Mouse (Mus musculus) brain, embryonic 14.5 days (tissue): ENCODE measurements around the gene Ndufs3. TPM values are rescaled to one million over a fixed set of nuclear protein-coding genes. Genes with fewer than 3 reads are reported as not detected.

Experiments
- DNase-seq: peaks from one replicate; pipeline ENCODE4 v3.0.0-alpha.2; 2011; ENCODE audit warnings: low read depth
- CTCF ChIP-seq: fragments of 200-500 bp; IDR thresholded peaks from 2 replicates; pipeline ENCODE4 v1.5.1; 2012; ENCODE audit warnings: inconsistent platforms, mild to moderate bottlenecking, moderate library complexity, borderline replicate concordance; ENCODE audit not compliant: insufficient read depth, insufficient read length; ENCODE audit errors: extremely low read depth
- POLR2A ChIP-seq: fragments of 200-500 bp; IDR thresholded peaks from 2 replicates; pipeline ENCODE4 v1.6.1; 2012; ENCODE audit warnings: mild to moderate bottlenecking, inconsistent platforms, borderline replicate concordance; ENCODE audit not compliant: poor library complexity, insufficient read depth, insufficient read length, severe bottlenecking; ENCODE audit errors: extremely low read depth
- polyA plus RNA-seq: library from polyadenylated mRNA; depleted of rRNA; stranded (reverse); fragments of >200 nt; gene quantifications from 2 replicates; pipeline ENCODE4 v1.2.3, GENCODE M21; 2012

The Ndufs3 gene
- polyA plus RNA-seq, 1 experiment: 144 TPM

DNA sequence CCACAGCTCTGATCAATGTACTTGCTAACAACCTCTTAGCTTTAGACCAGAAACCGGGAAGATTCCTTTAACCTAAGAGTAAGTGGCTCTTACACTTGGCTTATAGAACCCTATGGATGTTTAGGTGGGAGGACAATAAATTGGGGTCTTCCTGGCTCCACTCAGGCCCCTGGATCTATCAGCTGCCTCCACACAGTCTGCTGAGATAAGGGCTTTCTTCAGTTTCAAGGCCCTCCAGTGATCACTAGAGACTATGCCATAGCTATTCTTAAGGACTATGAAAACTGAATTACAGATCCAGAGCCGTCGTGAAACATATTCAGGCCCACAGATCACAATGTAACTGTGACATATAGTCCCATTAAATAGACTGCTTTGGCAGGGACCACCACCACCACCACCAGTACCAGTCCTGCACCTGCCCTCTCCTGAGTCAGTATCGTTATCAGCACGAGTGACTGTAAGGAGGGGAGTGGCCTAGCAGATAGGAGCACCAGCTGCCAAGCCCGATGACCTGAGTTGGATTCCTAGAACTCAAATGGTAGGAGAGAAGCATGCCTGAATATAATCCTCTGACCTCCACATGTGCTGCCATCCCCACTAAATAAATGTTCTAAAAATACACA is 10.8 kb downstream of the Ndufs3 start:
- DNase-seq: no peak
- no peak for TF ChIP-seq POLR2A
- TF ChIP-seq CTCF: no peak

DNA sequence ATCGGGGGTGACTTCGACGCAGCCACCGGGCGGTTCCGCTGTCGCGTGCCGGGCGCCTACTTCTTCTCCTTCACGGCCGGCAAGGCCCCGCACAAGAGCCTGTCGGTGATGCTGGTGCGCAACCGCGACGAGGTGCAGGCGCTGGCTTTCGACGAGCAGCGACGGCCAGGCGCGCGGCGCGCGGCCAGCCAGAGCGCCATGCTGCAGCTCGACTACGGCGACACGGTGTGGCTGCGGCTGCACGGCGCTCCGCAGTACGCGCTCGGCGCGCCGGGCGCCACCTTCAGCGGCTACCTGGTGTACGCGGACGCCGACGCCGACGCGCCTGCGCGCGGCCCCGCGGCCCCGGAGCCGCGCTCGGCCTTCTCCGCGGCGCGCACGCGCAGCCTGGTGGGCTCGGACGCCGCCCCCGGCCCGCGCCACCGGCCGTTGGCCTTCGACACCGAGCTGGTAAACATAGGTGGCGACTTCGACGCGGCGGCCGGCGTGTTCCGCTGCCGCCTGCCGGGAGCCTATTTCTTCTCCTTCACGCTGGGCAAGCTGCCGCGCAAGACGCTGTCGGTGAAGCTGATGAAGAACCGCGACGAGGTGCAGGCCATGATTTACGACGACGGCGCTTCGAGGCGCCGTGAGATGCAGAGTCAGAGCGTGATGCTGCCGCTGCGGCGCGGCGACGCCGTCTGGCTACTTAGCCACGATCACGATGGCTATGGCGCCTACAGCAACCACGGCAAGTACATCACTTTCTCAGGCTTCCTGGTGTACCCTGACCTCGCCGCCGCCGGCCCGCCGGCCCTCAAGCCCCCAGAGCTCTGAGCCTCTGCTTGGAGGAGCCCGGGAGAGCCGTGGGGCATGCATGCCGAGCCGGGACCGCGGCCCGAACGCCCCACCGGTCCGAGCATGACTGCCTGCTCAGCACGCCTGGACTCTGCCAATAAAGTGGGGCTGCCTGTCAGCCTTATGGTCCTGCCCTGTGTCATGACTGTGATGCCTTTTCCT is 14.8 kb downstream of the Ndufs3 start:
- no peak for TF ChIP-seq CTCF
- peak; percentile 56; the same call in 1 of the 2 replicates for TF ChIP-seq POLR2A
- peak; percentile 87 for DNase-seq

DNA sequence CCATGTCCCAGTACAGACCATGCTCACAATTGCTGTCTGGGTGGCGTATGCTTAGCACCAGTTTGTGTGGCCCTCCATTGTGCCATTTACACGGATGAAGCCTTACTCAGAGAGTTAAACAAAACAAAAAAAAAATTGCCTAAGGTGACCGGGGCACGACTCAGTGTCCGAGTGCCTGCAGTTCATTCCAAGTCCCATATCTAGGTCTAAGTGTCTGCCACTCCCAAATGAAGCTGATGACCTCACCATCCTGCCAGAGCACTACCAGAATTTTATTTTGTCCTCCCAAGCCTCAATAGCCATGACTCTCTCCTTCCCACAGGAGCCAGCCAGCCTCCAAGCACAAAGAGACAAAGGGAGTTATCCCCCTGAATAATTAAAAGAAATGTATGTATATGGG is 17.0 kb downstream of the Ndufs3 start:
- no peak for TF ChIP-seq POLR2A
- TF ChIP-seq CTCF: no peak
- no peak for DNase-seq

DNA sequence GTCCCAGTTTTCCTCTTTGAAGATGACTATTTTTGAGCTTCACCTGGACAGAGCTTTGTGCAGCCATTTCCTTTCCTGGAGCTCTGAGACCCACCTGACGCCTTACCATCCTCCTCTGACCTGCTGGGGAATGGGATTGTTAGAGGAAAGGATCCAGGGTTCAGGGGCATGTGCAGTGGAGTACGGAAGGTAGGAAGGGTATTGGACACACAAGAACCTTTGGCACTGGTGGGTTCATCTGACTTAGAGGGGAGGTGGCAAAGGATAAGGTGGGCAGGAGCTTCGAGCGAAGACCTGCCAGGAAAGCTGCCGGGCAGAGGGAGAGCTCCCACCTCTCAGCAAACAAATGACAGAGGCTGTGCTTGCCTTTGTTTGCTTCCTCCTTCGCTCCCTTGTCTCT is 18.2 kb downstream of the Ndufs3 start:
- TF ChIP-seq CTCF: no peak
- peak; percentile 17; the same call in 1 of the 2 replicates for TF ChIP-seq POLR2A
- peak; percentile 41 for DNase-seq

DNA sequence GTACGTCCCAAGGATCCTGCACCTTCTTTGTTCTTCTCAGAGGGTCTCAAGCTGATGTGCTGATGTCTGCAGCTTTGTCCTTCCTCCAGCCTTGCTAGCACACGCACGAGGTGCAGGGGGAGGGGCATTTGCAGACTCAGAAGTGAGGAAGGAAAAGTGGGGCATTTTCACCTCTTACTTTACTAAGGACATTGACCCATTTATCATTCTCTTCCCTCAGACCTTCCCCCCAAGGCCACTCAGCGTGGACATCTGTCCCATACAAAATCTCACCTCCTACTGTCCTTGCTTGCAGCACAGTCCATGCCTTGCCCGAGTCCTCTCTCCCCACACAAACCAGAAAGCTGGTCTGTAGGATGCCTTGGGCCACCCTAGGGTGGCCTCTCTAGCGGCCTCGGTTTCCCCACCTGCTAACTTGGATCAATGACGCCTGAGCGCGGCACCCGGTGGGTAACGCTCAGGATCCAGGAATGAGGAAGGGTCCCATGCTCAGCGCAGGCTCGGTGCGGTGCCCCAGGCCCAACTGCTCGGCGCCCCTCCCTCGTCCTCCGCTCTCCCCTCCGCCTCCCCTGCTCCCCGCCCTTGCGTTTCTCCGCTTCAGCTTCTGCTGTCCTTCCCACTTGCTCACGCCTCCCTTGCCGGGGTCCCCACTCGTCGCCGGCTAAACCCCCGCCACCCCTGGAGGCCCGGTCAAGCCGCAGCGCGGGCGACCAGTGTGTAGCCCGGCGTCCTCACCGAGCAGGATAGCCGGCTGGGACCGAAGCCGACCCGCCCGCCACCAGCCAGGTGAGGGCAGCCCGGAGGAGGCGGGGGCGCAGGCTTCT is 19.2 kb downstream of the Ndufs3 start, which contains the start of gene C1qtnf4:
Gene C1qtnf4, plus strand, starts transcription at position 643 of the 824 bp plus-strand sequence.
- TF ChIP-seq POLR2A (peak; percentile 42; the same call in 1 of the 2 replicates), CTCF (no peak)
- peak; percentile 87 for DNase-seq

DNA sequence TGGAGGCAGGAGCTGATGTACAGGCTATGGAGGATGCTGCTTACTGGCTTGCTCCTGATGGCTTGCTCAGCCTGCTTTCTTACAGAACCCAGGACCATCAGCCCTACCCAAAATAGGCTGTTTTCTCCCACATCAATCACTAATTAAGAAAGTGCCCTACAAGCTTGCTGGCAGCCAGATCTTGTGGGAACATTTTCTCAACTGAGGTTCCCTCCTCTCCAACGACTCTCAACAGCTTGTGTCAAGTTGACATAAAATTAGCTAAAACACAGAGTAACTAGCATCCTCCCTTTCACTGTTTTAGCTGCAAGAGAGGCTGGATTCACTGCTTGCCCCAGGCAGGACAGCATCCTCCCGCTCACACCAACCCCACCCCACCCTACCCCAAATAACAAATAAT is 22.8 kb downstream of the Ndufs3 start:
- TF ChIP-seq CTCF (no peak), POLR2A (no peak)
- no peak for DNase-seq

DNA sequence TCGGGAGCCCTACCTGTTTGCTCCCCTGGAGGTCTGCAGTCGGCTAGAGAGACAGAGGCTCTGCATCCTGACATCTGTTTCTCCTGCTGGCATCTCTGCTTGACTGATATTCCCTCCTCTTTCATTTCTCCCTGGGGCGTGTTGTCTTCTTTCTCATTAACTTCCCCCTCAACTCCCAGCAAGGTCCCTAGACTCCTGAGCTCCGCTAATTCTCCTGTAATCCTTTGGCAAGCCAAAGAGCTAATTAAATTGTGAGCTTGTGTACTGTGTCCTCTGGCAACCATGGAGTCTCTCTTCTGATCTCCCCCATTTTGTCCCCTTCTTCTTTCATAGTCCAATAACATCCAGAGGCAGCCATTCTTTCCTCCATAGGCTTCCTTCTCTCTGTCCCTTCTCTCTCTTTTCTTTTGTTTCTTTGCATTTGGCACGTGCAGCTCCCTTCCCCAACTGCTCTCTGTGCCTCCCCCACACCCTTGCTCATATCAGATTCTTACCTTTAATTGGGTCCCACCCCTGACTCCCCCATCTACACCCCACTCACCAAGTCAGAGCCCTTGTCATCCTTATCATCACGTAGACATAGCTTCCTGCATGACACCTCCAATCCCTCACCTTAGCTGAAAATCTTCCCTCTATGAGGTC is 24.4 kb downstream of the Ndufs3 start:
- no peak for TF ChIP-seq POLR2A
- no peak for TF ChIP-seq CTCF
- peak; percentile 64 for DNase-seq

DNA sequence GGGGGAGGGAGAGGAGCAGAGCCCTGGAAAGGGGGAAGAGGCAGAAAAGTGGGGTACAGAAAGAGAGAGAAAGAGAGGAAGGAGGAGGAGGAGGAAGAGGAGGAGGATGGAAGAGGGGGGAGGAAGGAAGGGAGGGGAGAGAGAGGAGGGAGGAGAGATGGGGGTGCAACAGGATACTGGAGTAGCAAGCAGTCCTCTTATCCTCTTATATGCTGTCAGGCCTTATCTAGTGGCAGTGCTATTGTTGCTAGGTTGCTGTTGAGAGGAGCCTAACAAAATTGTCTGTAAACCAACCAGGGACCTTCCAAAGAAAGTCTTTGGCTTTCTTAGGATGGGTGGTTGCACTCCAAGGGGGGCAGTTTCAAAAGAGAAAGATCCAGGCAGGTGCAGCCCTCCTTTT is 25.2 kb downstream of the Ndufs3 start:
- DNase-seq: no peak
- TF ChIP-seq POLR2A (no peak), CTCF (no peak)

DNA sequence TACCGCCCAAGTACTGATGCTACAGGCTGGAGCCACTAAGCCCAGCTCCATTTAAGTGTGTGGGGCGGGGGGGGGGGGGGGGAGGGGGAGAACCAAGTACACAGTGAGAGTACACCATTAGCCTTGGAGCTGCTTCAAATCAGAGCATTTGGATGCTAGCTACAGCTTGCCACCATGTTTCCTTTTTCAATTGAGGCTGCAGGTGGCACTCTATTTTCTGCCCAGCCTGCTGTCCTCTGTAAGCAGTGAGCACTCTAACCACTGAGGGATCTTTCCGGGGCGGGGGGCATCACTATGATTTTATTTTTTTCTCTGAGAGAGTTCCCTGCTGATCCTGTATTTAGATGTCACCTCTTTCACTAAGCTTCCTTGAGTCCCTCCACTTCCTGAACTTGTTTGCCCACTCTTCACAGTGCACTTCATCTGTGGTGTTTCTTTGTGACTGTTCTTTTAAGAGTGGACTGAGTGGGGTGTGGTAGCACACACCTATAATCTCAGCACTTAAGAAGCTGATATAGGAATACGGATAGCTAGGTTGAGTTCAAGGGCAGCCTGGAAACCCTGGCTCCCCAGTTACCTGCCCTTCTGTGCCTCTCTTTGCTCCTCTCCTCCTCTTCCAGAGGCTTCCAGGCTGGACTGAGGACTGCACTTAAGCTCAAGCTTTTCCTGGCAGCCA is 26.9 kb downstream of the Ndufs3 start:
- DNase-seq: no peak
- TF ChIP-seq CTCF: no peak

DNA sequence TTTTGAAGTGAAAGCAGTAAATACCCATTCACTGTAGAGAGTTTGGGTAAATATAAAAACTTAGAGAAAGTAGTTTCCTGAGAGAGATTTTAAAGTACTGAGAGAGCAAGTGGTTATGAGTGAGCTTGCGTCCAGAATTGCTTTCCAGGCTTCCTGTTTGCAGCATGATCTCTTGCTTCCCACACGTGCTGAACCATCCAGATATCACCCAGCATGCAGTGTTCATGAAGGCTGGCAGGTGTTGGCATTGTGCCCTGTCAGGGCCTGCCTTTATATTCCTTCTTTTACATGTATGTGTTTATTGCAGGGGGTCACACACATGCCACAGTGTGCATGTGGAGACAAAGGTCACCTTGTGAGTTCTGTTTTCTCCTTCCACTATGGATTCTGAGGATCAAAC is 29.4 kb downstream of the Ndufs3 start:
- DNase-seq: no peak
- no peak for TF ChIP-seq POLR2A
- no peak for TF ChIP-seq CTCF

DNA sequence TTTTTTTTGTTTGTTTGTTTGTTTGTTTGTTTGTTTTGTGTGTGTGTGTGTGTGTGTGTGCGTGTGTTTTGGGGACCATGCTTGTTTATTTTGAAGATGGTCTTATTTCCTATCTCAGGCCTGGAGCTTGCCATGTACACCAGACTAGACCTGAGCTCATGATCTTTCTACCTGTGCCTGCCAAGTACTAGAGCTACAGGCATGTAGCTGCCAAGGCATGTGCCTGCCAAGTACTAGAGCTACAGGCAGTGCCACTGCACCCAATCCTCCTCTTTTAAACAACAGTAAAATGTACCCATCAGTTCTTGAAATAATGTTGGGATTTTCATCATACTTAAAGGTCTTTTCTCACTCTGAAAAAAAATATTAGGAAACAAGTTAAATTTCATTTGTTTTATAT is 30.6 kb downstream of the Ndufs3 start:
- DNase-seq: no peak
- TF ChIP-seq POLR2A: no peak
- no peak for TF ChIP-seq CTCF
